Mouse (Mus musculus) liver, embryonic 12.5 days (tissue): ENCODE results near the gene Diras1. TPM values are rescaled to one million over a fixed set of nuclear protein-coding genes. Genes with fewer than 3 reads are reported as not detected.
"Not testable (repeated sequence)": the region's sequence is repeated elsewhere in the genome, so short reads cannot be mapped to it uniquely, and the experiment has no call there.

Source experiments
- ATAC-seq: fragments of 200-750 bp; cut with Nextera tagmentation; 2 replicates; pipeline ENCODE4 v1.8.0; 2017; ENCODE audit warnings: moderate number of reproducible peaks, mild to moderate bottlenecking, moderate library complexity
- H3K27ac ChIP-seq: fragments of 300-500 bp; sonication (generic); 2 replicates; pipeline ENCODE4 v1.5.1; 2016; ENCODE audit warnings: mild to moderate bottlenecking
- H3K27me3 ChIP-seq: fragments of 300-500 bp; sonication (generic); replicated peaks from 2 replicates; pipeline ENCODE4 v1.6.1; 2016; ENCODE audit warnings: mild to moderate bottlenecking, moderate library complexity
- H3K36me3 ChIP-seq: fragments of 300-500 bp; sonication (generic); 2 replicates; pipeline ENCODE4 v1.6.1; 2016; ENCODE audit warnings: mild to moderate bottlenecking, moderate library complexity
- H3K4me1 ChIP-seq: fragments of 300-500 bp; sonication (generic); 2 replicates; pipeline ENCODE4 v1.6.1; 2016
- H3K4me2 ChIP-seq: fragments of 300-500 bp; sonication (generic); 2 replicates; pipeline ENCODE4 v1.6.1; 2016; ENCODE audit warnings: mild to moderate bottlenecking, moderate library complexity
- H3K4me3 ChIP-seq: fragments of 300-500 bp; sonication (generic); 2 replicates; pipeline ENCODE4 v1.5.1; 2016; ENCODE audit warnings: mild to moderate bottlenecking, moderate library complexity
- H3K9ac ChIP-seq: fragments of 300-500 bp; sonication (generic); 2 replicates; pipeline ENCODE4 v1.6.1; 2016; ENCODE audit warnings: mild to moderate bottlenecking, moderate library complexity
- H3K9me3 ChIP-seq: fragments of 300-500 bp; sonication (generic); replicated peaks from 2 replicates; pipeline ENCODE4 v1.6.1; 2016; ENCODE audit warnings: mild to moderate bottlenecking, moderate library complexity
- WGBS: fragments of 180-500 bp; shearing (Covaris S2); methylation state at CpG from one replicate; pipeline ENCODE4 v1.1.7; 2016; ENCODE audit not compliant: insufficient replicate concordance; 5-methylcytosine and 5-hydroxymethylcytosine counted together
- polyA plus RNA-seq: library from polyadenylated mRNA; unstranded; fragments of >200 nt; fragmentation: Nextera tagmentation; extraction: Ambion mirVana; gene quantifications from 2 replicates; pipeline ENCODE4 v1.2.1, GENCODE M21; 2016

Diras1 gene
- polyA plus RNA-seq, 1 experiment from 2014 or later: not detected

DNA sequence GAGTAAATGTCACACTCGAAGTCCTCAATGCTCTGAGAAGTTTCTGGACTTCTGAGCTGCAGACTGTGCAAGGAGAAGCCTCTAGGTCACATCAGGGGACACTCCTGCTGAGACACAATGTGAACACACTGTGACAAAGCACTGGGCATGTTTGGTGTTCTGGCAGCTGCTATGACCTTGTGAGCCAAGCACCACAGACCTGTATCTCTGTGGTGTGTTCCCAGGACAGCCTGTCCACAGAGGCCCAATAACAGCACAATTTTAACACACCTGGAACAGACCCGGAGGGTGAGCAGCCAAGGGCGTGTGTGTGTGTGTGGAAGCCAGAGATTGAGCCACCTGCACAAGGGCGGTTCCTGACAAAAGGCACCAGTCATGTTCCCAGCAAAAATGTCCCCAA, 30.8 kb downstream of the Diras1 start:
- Histone ChIP-seq H3K27me3 (peaks cover 57% of the 10 kb centered on the region), H3K9me3 (no peaks in the 10 kb centered on the region), H3K9ac (no peak overlapping the region), H3K4me1 (peaks cover 17% of the 10 kb centered on the region), H3K27ac (no peak overlapping the region), H3K36me3 (no peaks in the 10 kb centered on the region), H3K4me3 (no peak overlapping the region), H3K4me2 (0 out of 2 replicates have a peak overlapping the region, but pooled peaks have one; percentile 30)
- no peak for ATAC-seq
- 31% methylated on average over 4 of the region's 4 CpGs for WGBS

DNA sequence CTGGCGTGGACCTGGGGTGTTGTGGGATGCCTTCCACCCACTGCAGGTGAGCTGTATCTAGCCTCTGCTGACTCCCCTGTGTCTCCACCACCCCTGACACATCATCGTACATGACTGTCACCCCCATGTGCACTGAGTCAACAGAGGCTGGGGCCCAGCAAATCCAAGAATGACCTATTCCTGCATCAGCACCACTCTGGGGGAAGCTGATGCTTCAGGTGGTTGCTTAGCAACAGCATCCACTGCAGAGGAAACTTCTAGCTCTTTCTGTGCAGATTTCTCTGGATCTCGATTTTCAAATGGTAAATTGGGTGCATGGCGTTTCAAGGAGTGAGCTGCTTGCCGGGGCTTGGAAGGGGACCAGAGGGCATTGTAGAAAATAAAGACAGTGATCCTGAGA, 32.2 kb downstream of the Diras1 start:
- Histone ChIP-seq H3K27me3 (peaks cover 65% of the 10 kb centered on the region), H3K9ac (no peak overlapping the region), H3K27ac (no peak overlapping the region), H3K4me2 (no peak overlapping the region), H3K9me3 (no peaks in the 10 kb centered on the region), H3K4me3 (no peak overlapping the region), H3K36me3 (no peaks in the 10 kb centered on the region), H3K4me1 (peaks cover 6% of the 10 kb centered on the region; the same call in 1 of the 2 replicates)
- no peak for ATAC-seq
- WGBS: 45% methylated on average over 5 of the region's 5 CpGs

DNA sequence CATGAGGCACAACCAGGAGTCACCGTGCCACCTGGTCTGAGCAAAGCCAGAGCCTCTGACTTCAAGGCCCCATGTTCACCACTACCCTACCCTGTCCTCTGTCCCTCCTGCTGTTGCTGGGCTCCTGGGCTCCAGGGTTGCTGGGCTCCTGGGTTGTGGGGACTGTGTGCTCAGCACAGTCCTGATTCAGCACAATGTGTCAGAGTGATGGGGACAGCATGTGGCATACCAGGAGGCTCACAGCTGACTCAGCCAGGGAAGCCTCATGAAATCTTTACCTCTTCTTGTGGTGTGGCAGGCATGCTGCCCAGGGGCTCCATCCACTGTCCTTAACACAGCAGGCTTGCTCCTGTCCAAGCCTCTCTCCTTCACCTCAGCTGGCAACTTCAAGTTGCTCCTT, 33.5 kb downstream of the Diras1 start:
- no peak overlapping the region for H3K27ac ChIP-seq
- no peak overlapping the region for H3K4me3 ChIP-seq
- H3K4me1 ChIP-seq: peaks cover 9% of the 10 kb centered on the region; the same call in 1 of the 2 replicates
- peaks cover 65% of the 10 kb centered on the region for H3K27me3 ChIP-seq
- 52% methylated on average over 1 of the region's 1 CpGs for WGBS
- H3K4me2 ChIP-seq: no peak overlapping the region
- no peak for ATAC-seq
- no peak overlapping the region for H3K9ac ChIP-seq
- no peaks in the 10 kb centered on the region for H3K9me3 ChIP-seq
- H3K36me3 ChIP-seq: no peaks in the 10 kb centered on the region

DNA sequence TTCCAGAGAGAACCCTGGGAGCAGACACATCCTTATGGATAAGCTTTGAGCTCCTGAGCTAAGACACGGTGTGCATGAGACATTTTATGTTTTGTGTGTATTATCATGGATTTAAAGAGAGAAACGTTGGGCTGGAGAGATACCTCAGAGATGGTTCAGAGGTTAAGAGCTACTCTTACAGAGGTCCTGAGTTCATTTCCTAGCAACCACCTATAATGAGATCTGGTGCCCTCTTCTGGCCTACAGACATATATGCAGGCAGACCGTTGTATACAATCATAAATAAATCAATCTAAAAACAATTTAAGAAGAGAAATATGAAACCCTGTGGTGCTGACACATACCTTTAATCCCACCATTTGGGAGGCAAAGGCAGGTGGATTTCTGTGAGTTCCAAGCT, 34.5 kb downstream of the Diras1 start:
- Histone ChIP-seq H3K4me3 (no peak overlapping the region), H3K9me3 (no peaks in the 10 kb centered on the region), H3K36me3 (no peaks in the 10 kb centered on the region), H3K27ac (no peak overlapping the region), H3K27me3 (peaks cover 68% of the 10 kb centered on the region), H3K9ac (no peak overlapping the region), H3K4me1 (peaks cover 9% of the 10 kb centered on the region; the same call in 1 of the 2 replicates), H3K4me2 (no peak overlapping the region)
- no peak for ATAC-seq
- WGBS: 9% methylated on average over 3 of the region's 3 CpGs

DNA sequence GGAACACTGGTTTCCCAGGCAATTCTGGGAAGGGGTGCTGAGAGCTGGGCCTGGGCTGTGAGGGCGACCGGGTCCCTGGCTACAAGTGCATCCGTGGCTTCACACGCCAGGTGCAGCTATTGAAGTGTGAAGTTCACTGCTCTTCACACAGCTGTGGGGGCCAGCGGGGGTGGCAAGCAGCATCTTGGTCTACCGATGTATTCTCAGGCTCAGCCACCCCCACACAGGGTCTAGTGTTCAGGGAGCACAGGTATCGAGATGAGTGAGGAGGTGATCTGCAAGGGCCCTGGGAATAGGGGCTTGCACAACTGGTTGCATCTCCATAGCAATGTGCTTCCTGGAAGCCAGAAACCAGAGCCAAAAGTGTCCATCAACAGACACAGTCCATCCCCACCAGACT, 35.1 kb downstream of the Diras1 start:
- H3K9me3 ChIP-seq: no peaks in the 10 kb centered on the region
- no peak for ATAC-seq
- 59% methylated on average over 7 of the region's 7 CpGs for WGBS
- H3K4me2 ChIP-seq: no peak overlapping the region
- H3K36me3 ChIP-seq: no peaks in the 10 kb centered on the region
- no peak overlapping the region for H3K9ac ChIP-seq
- H3K4me3 ChIP-seq: no peak overlapping the region
- H3K27ac ChIP-seq: no peak overlapping the region
- H3K4me1 ChIP-seq: peaks cover 15% of the 10 kb centered on the region
- peaks cover 75% of the 10 kb centered on the region for H3K27me3 ChIP-seq

DNA sequence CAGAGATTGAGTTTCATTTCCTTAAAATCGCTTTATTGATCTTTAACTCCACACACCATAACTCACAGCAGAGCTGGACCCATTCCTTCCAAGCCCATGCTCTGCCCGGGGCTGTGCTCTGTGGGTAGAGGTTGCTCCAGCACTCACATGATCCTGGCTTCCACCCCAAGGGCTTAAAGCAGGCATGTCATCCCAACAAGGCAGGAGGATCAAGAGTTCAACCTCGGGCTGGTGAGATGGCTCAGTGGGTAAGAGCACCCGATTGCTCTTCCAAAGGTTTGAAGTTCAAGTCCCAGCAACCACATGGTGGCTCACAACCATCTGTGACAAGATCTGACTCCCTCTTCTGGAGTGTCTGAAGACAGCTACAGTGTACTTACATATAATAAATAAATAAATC, 35.6 kb downstream of the Diras1 start:
- H3K9me3 ChIP-seq, ATAC-seq: not testable (repeated sequence)

DNA sequence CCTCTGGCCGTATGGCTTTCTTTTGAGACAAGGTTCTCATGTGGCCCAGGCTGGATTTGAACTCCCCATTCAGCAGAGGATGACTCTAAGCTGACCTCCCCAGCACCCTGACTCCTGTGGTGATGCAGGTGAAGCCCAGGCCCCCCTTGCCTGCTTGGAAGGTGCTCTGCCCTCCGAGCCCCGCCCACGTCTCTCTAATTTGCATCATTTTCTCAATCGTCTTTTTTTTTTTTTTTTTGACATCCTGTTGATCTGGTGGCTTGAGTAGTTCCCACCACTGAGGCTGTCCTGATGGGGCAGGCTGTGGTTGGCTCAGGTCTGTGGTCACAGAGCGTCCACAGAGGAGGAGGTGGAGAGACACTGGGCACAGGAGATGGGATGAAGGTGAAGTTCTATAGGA, 36.0 kb downstream of the Diras1 start:
- Histone ChIP-seq H3K9me3 (no peaks in the 10 kb centered on the region), H3K36me3 (no peaks in the 10 kb centered on the region), H3K27me3 (peaks cover 76% of the 10 kb centered on the region), H3K9ac (no peak overlapping the region), H3K4me1 (peaks cover 13% of the 10 kb centered on the region), H3K27ac (no peak overlapping the region), H3K4me3 (no peak overlapping the region), H3K4me2 (no peak overlapping the region)
- 44% methylated on average over 6 of the region's 6 CpGs for WGBS
- ATAC-seq: no peak

More for the DNA sequence above, 35.6 kb downstream of the Diras1 start:
- H3K4me2 ChIP-seq, H3K4me3 ChIP-seq, H3K9ac ChIP-seq, H3K27ac ChIP-seq, H3K36me3 ChIP-seq: not testable (repeated sequence)
- peaks cover 76% of the 10 kb centered on the region for H3K27me3 ChIP-seq
- H3K4me1 ChIP-seq: peaks cover 16% of the 10 kb centered on the region
- 43% methylated on average over 4 of the region's 4 CpGs for WGBS

DNA sequence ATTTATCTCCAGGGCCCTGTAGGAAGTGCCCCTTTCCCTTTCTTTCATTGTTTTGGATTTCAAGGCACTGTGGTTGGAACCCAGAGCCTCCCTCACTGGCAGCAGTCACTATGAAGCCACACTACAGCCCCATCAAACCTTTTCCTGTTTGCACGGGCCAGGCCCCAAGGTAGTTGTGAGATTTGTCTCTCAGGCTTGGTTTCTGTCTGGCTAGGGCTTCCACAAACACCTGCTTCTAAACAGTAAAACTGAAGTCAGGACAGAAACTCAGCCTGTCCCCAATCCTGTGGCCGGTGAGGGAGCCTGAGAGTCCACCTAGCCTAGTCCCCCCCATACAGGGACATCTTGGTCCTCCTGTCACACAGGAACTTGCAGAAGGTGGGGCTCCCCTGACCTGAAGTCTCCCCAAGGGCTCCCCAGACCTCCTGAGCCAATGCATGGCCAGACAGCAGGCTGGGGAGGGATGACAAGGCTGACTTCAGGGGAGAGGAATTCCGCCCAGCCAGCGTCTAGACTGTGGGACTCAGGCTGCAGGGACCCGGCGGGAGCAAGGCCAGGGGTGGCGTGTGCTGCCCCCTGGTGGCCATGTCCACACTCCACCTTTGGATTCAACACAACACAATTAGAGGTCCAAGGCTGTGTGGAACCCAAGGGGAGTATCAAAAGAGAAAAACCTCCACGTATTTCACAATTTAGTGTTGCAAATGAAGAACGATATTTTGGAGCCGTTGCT, 37.6 kb downstream of the Diras1 start:
- Histone ChIP-seq H3K27ac (no peak overlapping the region), H3K27me3 (peaks cover 78% of the 10 kb centered on the region)

DNA sequence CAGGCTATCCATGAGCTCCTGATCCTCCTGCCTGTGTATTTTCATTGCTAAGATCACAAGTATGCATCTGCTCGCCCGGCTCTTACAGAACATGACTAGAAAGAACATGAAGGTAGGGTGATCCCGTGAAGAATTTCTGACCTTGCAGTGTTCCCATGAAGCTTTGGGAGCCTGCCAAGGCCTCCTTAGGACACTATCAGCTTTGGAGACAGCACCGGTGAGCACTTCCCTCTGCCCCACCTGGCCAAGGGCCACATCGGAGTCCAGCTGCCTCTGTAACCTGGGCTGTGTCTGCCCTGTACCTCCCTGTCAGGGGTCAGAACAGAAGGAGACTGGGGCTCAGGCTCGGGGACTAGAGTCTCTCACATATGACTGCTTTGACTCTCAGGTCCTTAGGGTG, 38.7 kb downstream of the Diras1 start:
- Histone ChIP-seq H3K27ac (no peak overlapping the region), H3K27me3 (peaks cover 80% of the 10 kb centered on the region)
- ATAC-seq: no peak

More for the DNA sequence above, 37.6 kb downstream of the Diras1 start:
- 11% methylated on average over 10 of the region's 10 CpGs for WGBS
- H3K4me1 ChIP-seq: peaks cover 13% of the 10 kb centered on the region
- ATAC-seq: peak; percentile 47; the same call in 1 of the 2 replicates
- no peaks in the 10 kb centered on the region for H3K36me3 ChIP-seq
- no peaks in the 10 kb centered on the region for H3K9me3 ChIP-seq
- H3K4me2 ChIP-seq: no peak overlapping the region
- no peak overlapping the region for H3K9ac ChIP-seq
- no peak overlapping the region for H3K4me3 ChIP-seq

DNA sequence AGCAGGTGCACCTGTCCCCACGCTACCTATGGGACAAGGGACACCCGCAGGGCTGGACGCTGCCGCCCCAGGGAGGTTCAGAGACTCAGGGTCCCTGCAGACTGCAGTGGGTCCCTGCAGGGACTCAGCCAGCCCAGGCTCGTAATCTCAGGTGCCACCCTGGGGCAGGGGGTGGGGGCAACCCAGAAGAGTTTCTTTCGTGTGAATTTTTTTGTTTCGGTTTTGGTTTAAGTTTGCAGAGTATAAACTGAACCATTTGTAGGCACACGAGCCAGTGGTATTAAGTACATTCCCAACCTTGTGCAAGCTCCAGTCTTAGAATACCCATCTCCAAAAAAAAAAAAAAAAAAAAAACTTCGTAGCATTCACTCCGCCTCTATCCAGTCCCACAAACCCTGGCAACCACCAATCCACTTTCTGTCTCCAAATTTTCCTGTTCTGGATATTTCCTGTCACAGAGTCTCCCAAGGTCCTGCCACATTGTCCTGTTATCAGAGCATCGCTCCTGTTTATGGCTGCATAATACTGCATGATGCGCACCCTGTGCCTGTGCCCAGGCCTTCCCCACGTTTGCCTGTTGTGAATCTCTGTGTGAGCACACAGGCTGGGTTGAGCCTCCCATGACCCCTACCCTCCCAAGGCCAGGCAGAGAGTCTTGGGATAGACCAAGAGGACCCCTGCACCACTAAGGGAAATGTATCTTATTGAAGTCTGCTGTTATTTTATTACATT, 39.3 kb downstream of the Diras1 start:
- peaks cover 80% of the 10 kb centered on the region for H3K27me3 ChIP-seq
- H3K27ac ChIP-seq: no peak overlapping the region
- H3K9ac ChIP-seq: 0 out of 2 replicates have a peak overlapping the region, but pooled peaks have one; percentile 6
- peak overlapping the region; percentile 35 for H3K4me3 ChIP-seq
- no peak for ATAC-seq
- H3K4me1 ChIP-seq: peaks cover 18% of the 10 kb centered on the region
- 30% methylated on average over 13 of the region's 13 CpGs for WGBS
- no peaks in the 10 kb centered on the region for H3K9me3 ChIP-seq
- H3K36me3 ChIP-seq: no peaks in the 10 kb centered on the region
- H3K4me2 ChIP-seq: peak overlapping the region; percentile 63

More for the DNA sequence above, 38.7 kb downstream of the Diras1 start:
- Histone ChIP-seq H3K36me3 (no peaks in the 10 kb centered on the region), H3K9ac (no peak overlapping the region), H3K9me3 (no peaks in the 10 kb centered on the region), H3K4me2 (no peak overlapping the region), H3K4me3 (no peak overlapping the region), H3K4me1 (peaks cover 18% of the 10 kb centered on the region)
- 55% methylated on average over 6 of the region's 6 CpGs for WGBS

DNA sequence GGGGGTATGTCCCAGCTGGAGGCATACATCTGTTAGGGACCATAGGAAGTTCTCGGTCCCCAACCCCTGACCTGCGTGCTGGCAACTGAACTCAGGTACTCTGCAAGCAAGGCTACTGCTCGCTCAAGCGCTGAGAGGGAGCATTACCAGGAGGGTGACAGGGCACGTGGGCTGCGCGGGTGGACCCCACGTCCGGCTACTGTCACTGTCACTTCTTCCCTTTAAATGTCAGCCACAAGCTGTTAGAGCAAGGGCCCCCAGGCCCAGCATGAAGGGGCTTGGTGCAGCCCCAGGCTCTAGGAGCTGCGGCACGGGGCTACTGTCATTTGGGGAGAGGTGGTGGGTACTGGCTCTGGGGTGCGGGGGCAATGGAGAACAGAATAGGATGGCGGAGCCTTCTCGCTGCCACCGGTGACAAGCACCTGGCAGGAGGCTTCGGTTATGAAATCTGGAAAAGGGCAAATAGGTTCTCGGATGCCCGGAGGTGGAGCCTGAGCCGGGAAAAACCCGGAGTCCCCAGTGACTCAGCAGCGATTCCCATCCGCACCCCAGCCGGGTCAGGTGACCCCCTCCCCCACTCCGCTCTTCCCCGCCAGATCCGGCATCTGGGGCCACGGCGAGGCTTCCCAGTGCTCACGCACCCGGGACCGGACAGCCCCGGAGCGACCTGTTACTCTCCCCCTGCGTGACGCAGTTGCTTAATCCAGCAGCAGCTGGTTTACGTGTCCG, 40.1 kb downstream of the Diras1 start:
- Histone ChIP-seq H3K36me3 (no peaks in the 10 kb centered on the region), H3K4me1 (peaks cover 18% of the 10 kb centered on the region), H3K4me2 (peak overlapping the region; percentile 63), H3K9me3 (no peaks in the 10 kb centered on the region), H3K9ac (0 out of 2 replicates have a peak overlapping the region, but pooled peaks have one; percentile 6), H3K27me3 (peaks cover 76% of the 10 kb centered on the region), H3K4me3 (peak overlapping the region; percentile 35), H3K27ac (no peak overlapping the region)
- ATAC-seq: no peak
- 13% methylated on average over 37 of the region's 37 CpGs for WGBS

DNA sequence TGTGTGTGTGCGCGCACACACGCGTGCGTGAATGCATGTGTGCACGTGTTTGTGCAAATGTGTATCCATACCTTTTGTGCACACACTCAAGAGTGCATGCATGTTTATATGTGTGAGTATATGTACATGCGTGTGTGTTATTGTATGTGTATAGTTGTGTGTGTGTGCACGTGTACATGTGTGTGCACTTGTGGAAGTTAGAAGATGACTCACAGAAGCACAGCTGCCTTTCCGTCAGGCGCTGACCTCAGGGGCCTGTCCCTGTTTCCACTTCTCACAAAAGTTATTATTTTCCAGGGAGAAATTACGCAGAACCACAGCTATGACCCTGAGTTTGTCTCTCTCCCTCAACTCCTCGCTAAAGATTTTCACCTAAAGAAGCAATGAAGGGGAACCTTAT, 41.2 kb downstream of the Diras1 start:
- H3K9ac ChIP-seq: no peak overlapping the region
- no peak for ATAC-seq
- peaks cover 69% of the 10 kb centered on the region for H3K27me3 ChIP-seq
- no peak overlapping the region for H3K27ac ChIP-seq
- WGBS: 78% methylated on average over 12 of the region's 12 CpGs
- peaks cover 18% of the 10 kb centered on the region for H3K4me1 ChIP-seq
- no peak overlapping the region for H3K4me3 ChIP-seq
- no peak overlapping the region for H3K4me2 ChIP-seq
- H3K36me3 ChIP-seq: no peaks in the 10 kb centered on the region
- H3K9me3 ChIP-seq: no peaks in the 10 kb centered on the region
